Mouse (Mus musculus): ENCODE measurements around the gene Abr. TPM values are rescaled to one million over a fixed set of nuclear protein-coding genes. Genes with fewer than 3 reads are reported as not detected.

The Abr gene
- total RNA-seq, 2 experiments from 2014 or later = 413 to 418 TPM

DNA sequence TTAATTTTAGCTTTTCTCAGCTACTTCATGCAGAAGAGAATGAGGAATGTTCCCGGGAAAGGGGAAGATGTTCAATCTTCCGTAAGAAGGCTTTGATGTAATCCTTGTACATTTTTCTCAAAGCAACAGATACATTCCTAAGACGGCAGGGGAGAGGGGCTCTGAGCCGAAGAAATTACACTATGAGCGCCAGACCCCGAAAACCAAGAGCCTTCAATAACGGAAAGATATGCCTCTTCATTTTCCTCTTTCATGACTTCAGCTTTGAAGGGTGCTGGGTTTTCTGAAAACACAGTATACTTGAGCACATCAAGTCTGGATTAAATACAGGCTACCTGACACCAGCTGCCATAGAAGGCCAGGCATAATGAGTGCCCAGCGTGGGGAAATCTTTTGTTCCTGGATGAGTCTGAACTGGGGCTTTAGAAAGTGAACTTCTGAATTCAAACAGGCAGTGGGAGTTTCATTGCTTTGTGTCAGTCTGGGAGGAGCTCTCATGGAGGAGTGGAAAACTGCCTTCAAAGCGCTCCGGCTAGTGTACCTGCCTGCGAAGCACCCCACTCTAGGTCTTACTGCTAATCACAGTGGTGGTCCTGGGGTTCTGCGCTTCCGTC, 239.3 kb downstream of the Abr start:
- no peak for DNase-seq (ENCODE audit: low spot score in 2 of 2)

DNA sequence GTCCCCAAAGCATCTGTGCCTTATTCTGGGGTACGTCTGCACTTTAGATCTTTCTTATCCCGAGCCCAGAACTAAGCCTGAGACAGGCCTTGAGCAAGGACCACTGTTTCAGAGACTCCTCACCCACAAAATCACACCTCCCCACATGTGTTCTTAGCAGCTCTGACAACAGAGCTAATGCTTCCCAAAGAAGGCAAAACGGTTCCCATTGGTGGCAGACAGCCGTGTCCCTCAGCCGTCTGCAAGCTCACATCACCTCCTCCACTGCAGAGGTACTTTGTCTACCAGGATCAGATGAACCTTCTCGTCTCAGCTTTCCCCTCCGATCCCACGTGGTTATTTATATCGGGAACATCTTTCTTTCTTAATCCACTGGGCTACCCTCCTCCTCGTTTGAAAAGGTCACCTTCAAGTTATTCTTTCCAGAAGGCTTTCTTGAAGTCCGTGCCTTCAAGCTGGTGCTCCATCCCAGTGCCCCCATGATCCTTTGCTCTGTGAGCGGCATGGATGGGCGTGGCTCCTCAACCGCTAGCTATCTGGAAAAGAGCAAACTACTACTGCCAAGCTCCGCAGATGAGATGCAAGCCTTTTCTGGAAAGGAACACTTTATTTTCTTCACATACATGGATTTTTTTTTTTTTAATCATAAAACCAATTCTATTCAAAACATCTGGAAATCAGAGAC, 240.8 kb downstream of the Abr start:
- DNase-seq (ENCODE audit: low spot score in 2 of 2) = no peak

DNA sequence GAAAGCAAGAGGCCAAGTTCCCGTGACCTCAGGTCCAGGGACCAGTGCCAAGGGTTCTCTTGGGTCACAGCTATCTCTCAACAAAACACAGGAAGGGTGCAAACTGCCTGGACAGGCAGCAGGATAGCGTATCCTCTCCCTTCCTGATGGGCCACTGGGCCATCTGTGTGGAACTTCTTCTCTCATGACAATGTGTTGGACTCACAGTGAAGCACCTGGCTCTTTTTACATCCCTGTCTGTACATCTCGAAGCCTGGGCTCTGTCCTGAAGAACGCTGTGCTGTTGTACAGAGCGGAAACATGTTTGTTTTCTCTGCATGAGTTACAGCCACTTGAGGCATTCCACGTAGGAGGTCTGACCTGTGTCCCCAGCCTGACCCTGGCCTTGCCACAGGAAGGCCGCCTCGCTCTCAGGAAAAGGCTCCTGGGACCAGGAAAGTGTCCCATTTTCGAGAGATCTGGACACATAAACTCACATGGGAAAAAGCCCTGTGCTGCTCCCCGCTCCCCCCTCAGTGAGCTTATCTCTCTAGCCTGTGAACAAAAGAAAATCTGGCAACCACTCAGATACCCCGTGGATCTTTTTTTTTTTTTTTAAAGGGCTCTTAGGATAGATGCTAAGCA, 242.1 kb downstream of the Abr start:
- DNase-seq (ENCODE audit: low spot score in 2 of 2) = no peak

DNA sequence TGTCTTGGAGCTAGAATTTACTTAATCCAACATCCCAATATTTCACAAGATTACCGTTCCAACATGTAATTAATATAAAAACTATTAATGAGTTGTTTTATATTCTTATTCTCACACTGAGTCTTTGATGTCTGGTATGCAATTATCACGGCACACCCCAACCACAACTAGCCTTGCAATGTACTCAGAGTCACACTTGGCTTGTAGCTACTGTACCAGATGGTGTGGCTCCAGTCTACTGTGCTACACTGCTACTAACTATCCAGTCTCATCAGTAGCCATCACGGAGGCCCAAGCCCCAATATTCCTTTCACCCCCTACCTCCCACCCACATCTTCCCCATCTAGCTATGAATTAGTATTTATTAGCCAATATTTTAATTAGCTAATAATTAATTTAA, 245.7 kb downstream of the Abr start:
- DNase-seq (ENCODE audit: low spot score in 2 of 2) = no peak

DNA sequence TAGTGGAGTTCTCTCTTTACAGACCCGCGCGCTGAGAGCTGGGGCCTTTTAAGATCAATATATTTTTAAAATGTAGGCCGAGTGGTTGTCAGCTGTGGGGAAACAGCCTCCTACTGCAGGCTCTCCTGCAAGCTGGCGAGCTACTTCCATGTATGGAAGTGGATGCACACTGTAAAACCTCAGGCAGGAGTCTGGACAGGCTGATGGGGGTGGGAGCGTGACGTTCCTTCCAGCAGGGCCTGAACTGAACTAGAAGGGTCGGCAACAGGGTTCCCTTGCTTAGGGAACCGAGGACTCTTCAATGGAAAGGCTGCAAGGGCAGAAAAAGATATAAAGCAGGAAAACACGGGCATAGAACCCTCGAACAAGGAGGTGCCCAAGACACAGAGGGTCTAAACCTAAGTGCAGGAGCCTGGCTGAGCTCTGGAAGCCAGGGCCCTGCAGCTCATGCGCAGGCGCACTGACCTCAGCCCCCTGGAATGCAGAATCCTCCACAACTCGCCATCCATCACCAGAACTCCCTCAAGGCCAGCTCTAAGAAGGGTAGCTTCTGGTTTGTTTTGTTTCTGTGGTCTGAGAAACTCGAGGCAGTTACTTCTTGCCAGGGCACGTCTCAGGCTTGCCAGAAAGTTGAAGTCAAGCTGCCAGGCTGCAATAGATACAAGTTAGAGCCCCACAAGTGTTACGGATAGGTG, 247.5 kb downstream of the Abr start:
- DNase-seq (ENCODE audit: low spot score in 2 of 2) = peak in 1 of 2 experiments; percentile 26

DNA sequence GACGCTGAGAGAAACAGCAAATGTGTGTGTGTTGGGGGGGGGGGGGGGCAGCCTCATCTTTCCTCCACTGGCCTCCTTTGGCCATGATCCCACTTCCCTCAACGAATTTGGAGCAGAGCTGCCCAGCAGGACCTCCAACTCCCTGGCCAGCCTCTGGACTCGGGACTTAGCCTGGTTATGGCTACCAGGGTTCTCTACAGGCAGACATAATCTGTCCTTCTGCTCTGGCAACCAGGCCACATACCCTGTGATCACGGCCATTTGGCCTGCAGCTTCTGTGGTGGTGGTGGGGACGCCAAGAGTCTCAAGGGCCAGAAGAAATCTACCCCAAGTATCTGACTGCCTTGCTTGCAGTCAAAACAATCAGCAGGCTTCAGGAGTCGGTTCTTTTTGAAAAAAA, 249.6 kb downstream of the Abr start:
- DNase-seq (ENCODE audit: low spot score in 2 of 2) = no peak

DNA sequence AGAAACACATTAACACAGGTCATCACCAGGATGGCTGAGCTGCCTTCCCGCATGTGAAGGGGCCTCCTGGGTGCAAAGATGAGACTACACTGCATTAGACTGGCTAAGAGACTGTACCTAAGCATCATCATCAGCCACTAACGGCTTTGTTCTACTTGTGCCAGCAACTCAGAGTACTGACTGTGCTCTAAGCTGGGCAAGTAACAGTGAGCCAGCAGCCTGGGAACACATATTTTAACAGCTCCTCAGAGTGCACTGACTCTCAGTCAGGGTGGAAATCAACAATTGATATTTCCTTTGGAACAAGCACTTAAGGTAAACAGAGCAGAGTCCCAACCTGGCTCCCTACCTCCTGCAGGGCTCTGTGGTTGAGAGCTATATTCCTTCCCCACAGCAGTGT, 250.0 kb downstream of the Abr start:
- DNase-seq (ENCODE audit: low spot score in 2 of 2) = no peak

DNA sequence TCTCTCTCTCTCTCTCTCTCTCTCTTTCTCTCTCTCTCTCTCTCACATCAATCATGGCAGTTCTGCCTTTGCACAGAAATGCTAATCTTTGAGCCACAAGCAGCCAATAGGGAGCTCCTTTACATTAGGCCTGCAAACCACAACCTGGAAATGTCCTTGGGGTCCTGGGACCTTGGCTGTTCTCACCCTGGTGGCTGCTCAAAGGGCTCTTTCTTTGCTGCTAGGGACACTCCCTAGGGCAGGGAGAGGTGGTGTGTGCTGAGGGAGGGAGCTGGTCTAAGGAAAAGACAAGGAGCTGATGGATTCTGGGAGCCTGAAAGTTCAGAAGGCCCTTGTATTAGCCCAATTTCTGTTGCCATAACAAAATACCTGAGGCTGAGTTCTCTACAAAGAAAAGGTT, 251.6 kb downstream of the Abr start:
- DNase-seq (ENCODE audit: low spot score in 2 of 2) = no peak

Other genes with a start within 250 kb of the Abr start
- 10 to 100 TPM in 1 of 2 experiments, 1 to 10 TPM in 1; 8.7 to 11.9 TPM for gene Nxn, start 223.2 kb downstream of the Abr start, total RNA-seq (2021)
- 10 to 100 TPM; 38.0 to 38.2 TPM for gene Timm22, start 215.4 kb downstream of the Abr start, total RNA-seq (2021)
- 1 to 10 TPM; 2.0 to 2.8 TPM for gene Bhlha9, start 50.2 kb upstream of the Abr start, total RNA-seq (2021)
- under 1 TPM; 0.49 to 0.75 TPM for gene Trarg1, start 57.5 kb upstream of the Abr start, total RNA-seq (2021)
- 10 to 100 TPM; 47.3 to 53.9 TPM for gene Gosr1, start 141.3 kb upstream of the Abr start, total RNA-seq (2021)
- 10 to 100 TPM; 51.7 to 54.2 TPM for gene Cpd, start 224.7 kb upstream of the Abr start, total RNA-seq (2021)

All from left cerebral cortex, adult 18-20 months (tissue).